Mouse (Mus musculus) embryonic fibroblast, embryonic 13.5 days (primary cell): ENCODE measurements around the gene Cd247.

Experiments
- CTCF ChIP-seq: IDR thresholded peaks from 2 replicates; pipeline ENCODE4 v1.5.1; 2011; ENCODE audit warnings: mild to moderate bottlenecking, control low read depth, low read length, moderate library complexity, borderline replicate concordance; ENCODE audit not compliant: insufficient read depth
- POLR2A ChIP-seq: IDR thresholded peaks from 2 replicates; pipeline ENCODE4 v1.6.1; 2011; ENCODE audit warnings: low read depth, mild to moderate bottlenecking, control low read depth, low read length, moderate library complexity

DNA sequence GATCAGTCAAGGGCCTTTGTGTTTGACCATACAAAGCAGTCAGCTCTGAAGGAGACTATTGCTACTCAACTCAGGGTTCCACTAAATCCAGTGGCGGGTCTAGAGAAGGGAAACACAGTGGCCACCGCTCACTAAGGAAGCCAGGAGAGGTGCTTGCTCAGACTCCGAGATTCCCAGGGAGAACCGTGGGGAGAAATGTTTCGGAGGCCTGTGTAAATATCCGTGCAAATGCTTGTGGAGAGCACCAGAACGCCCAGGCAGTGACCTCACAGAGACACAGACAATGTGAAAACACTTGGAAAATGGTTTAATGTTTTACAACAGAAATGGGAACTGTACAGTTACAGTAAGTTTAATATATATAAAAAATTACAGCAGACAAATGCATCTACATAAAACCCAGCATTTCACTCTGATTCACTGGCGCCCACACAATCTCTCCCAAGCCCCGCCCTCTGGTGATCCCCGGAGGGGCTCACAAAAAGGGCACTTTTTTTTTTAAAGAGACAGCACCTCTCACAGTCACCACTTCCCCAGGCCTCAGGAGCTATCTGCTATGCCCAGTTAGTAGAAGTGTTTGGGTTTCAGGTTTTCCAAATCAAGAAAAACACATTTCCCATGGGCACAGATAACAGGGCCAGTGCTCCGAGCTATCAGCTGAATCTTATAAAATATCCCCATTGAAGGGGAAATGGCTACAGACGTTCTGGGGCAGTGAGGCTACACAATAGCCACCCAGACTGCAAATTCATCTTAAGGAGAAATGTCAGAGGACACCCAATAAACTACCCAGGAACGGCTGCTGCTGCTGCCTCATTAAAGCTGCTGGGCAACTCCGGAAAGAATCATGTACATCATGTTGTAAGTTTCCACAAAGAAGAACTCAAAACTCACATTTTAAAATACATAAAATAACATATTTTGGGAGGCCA is 76.6 kb downstream of the Cd247 start:
- TF ChIP-seq CTCF (no peak), POLR2A (no peak)
